Mouse (Mus musculus) limb, embryonic 14.5 days (tissue): Measurements from ENCODE around the gene Hmgn2. TPM values are rescaled to one million over a fixed set of nuclear protein-coding genes. Genes with fewer than 3 reads are reported as not detected.

Source experiments
- polyA plus RNA-seq, 2 experiments: library from polyadenylated mRNA; depleted of rRNA in 1 of 2; stranded (reverse) in 1 of 2; unstranded in 1 of 2; fragments of >200 nt; fragmentation: Nextera tagmentation in 1 of 2; extraction: Ambion mirVana in 1 of 2; gene quantifications; 2 replicates each; pipeline versions ENCODE4 v1.2.1 to v1.2.3; 2012 to 2014

The Hmgn2 gene
- polyA plus RNA-seq, 2 experiments: 861 to 2,302 TPM

Other genes starting within 250 kb of the Hmgn2 start
- gene Arid1a, start 211.9 kb downstream of the Hmgn2 start, polyA plus RNA-seq (2012; rRNA removed): 70.8 and 87.1 TPM in 2 replicates
- gene Arid1a, start 211.9 kb downstream of the Hmgn2 start, polyA plus RNA-seq (2014; fragmentation: Nextera tagmentation; extraction: Ambion mirVana): 33.3 and 40.8 TPM in 2 replicates
- gene Rps6ka1, start 80.9 kb downstream of the Hmgn2 start, polyA plus RNA-seq (2012; rRNA removed): 25.1 and 28.4 TPM in 2 replicates
- gene Rps6ka1, start 80.9 kb downstream of the Hmgn2 start, polyA plus RNA-seq (2014; fragmentation: Nextera tagmentation; extraction: Ambion mirVana): 33.8 and 41.7 TPM in 2 replicates
- 47.6 and 54.0 TPM in 2 replicates for gene Dhdds, start 32.3 kb upstream of the Hmgn2 start, polyA plus RNA-seq (2012; rRNA removed)
- 45.1 and 47.2 TPM in 2 replicates for gene Dhdds, start 32.3 kb upstream of the Hmgn2 start, polyA plus RNA-seq (2014; fragmentation: Nextera tagmentation; extraction: Ambion mirVana)
- 0.11 and 0.37 TPM in 2 replicates for gene Lin28a, start 50.2 kb upstream of the Hmgn2 start, polyA plus RNA-seq (2012; rRNA removed)
- gene Lin28a, start 50.2 kb upstream of the Hmgn2 start, polyA plus RNA-seq (2014; fragmentation: Nextera tagmentation; extraction: Ambion mirVana): 0.07 TPM in 1 of 2 replicates, not detected in the other
- 0.04 and 0.08 TPM in 2 replicates for gene Zfp683, start 85.2 kb upstream of the Hmgn2 start, polyA plus RNA-seq (2012; rRNA removed)
- not detected in 2 replicates for gene Zfp683, start 85.2 kb upstream of the Hmgn2 start, polyA plus RNA-seq (2014; fragmentation: Nextera tagmentation; extraction: Ambion mirVana)
- gene Crybg2, start 92.2 kb upstream of the Hmgn2 start, polyA plus RNA-seq (2012; rRNA removed): 8.2 and 11.3 TPM in 2 replicates
- gene Crybg2, start 92.2 kb upstream of the Hmgn2 start, polyA plus RNA-seq (2014; fragmentation: Nextera tagmentation; extraction: Ambion mirVana): 12.3 and 12.4 TPM in 2 replicates
- gene Cd52, start 126.4 kb upstream of the Hmgn2 start, polyA plus RNA-seq (2012; rRNA removed): 9.0 and 10.3 TPM in 2 replicates
- gene Cd52, start 126.4 kb upstream of the Hmgn2 start, polyA plus RNA-seq (2014; fragmentation: Nextera tagmentation; extraction: Ambion mirVana): 15.5 and 18.1 TPM in 2 replicates
- 21.9 and 24.1 TPM in 2 replicates for gene Ubxn11, start 133.9 kb upstream of the Hmgn2 start, polyA plus RNA-seq (2012; rRNA removed)
- gene Ubxn11, start 133.9 kb upstream of the Hmgn2 start, polyA plus RNA-seq (2014; fragmentation: Nextera tagmentation; extraction: Ambion mirVana): 7.6 and 12.0 TPM in 2 replicates
- gene Sh3bgrl3, start 160.1 kb upstream of the Hmgn2 start, polyA plus RNA-seq (2012; rRNA removed): 325 and 365 TPM in 2 replicates
- gene Sh3bgrl3, start 160.1 kb upstream of the Hmgn2 start, polyA plus RNA-seq (2014; fragmentation: Nextera tagmentation; extraction: Ambion mirVana): 532 and 538 TPM in 2 replicates
- 22.4 and 32.2 TPM in 2 replicates for gene Cep85, start 218.5 kb upstream of the Hmgn2 start, polyA plus RNA-seq (2012; rRNA removed)
- gene Cep85, start 218.5 kb upstream of the Hmgn2 start, polyA plus RNA-seq (2014; fragmentation: Nextera tagmentation; extraction: Ambion mirVana): 40.3 and 46.5 TPM in 2 replicates
- gene Gm7534, start 234.4 kb upstream of the Hmgn2 start, polyA plus RNA-seq (2012; rRNA removed): not detected in 2 replicates
- not detected in 2 replicates for gene Gm7534, start 234.4 kb upstream of the Hmgn2 start, polyA plus RNA-seq (2014; fragmentation: Nextera tagmentation; extraction: Ambion mirVana)